Mouse (Mus musculus) ES-E14 (cell line): Measurements from ENCODE around the gene B230217C12Rik.

Experiments
- CHD2 ChIP-seq: IDR thresholded peaks from 2 replicates; pipeline ENCODE4 v1.6.1; 2014; ENCODE audit warnings: mild to moderate bottlenecking, low read depth, low read length, inconsistent platforms
- HCFC1 ChIP-seq: IDR thresholded peaks from 2 replicates; pipeline ENCODE4 v1.6.1; 2012; ENCODE audit warnings: low read length, inconsistent platforms, borderline replicate concordance; ENCODE audit not compliant: insufficient read depth
- MAFK ChIP-seq: IDR thresholded peaks from 2 replicates; pipeline ENCODE4 v1.6.1; 2014; ENCODE audit warnings: mild to moderate bottlenecking, low read depth, low read length, inconsistent platforms; ENCODE audit not compliant: insufficient read depth
- ZC3H11A ChIP-seq: IDR thresholded peaks from 2 replicates; pipeline ENCODE4 v1.6.1; 2012; ENCODE audit warnings: low read depth, mild to moderate bottlenecking, inconsistent platforms, low read length, borderline replicate concordance
- ZNF384 ChIP-seq: IDR thresholded peaks from 2 replicates; pipeline ENCODE4 v1.6.1; 2012; ENCODE audit warnings: low read depth, low read length, inconsistent platforms

- no peak for TF ChIP-seq CHD2
- no peak for TF ChIP-seq ZC3H11A
- TF ChIP-seq ZNF384: no peak
- TF ChIP-seq MAFK: no peak
- no peak for TF ChIP-seq HCFC1
Measured at GRCm38 (mm10) chr11:97867591-97867990, 27.0 kb downstream of the B230217C12Rik start.
